Mouse (Mus musculus) heart, embryonic 11.5 days (tissue): ENCODE measurements around the gene Reep3. TPM values are rescaled to one million over a fixed set of nuclear protein-coding genes. Genes with fewer than 3 reads are reported as not detected.

Experiments used
- ATAC-seq: fragments of 200-750 bp; cut with Nextera tagmentation; replicated peaks from 2 replicates; pipeline ENCODE4 v1.8.0; 2017; ENCODE audit warnings: moderate library complexity; ENCODE audit not compliant: insufficient number of reproducible peaks, low FRiP score, low TSS enrichment
- H3K27ac ChIP-seq: fragments of 300-500 bp; sonication (generic); 2 replicates; pipeline ENCODE4 v1.5.1; 2014; ENCODE audit warnings: mild to moderate bottlenecking, low read depth, low read length
- H3K27me3 ChIP-seq: fragments of 300-500 bp; sonication (generic); 2 replicates; pipeline ENCODE4 v1.6.1; 2014; ENCODE audit warnings: mild to moderate bottlenecking, low read length, mixed read lengths; ENCODE audit not compliant: control insufficient read depth, insufficient read depth
- H3K36me3 ChIP-seq: fragments of 300-500 bp; sonication (generic); 2 replicates; pipeline ENCODE4 v1.6.1; 2014; ENCODE audit warnings: mild to moderate bottlenecking, low read length, moderate library complexity, mixed read lengths; ENCODE audit not compliant: control insufficient read depth, insufficient read depth
- H3K4me1 ChIP-seq: fragments of 300-500 bp; sonication (generic); 2 replicates; pipeline ENCODE4 v1.6.1; 2014; ENCODE audit warnings: low read length; ENCODE audit not compliant: control insufficient read depth, insufficient read depth
- H3K4me2 ChIP-seq: fragments of 300-500 bp; sonication (generic); 2 replicates; pipeline ENCODE4 v1.6.1; 2014; ENCODE audit warnings: mild to moderate bottlenecking, moderate library complexity
- H3K4me3 ChIP-seq: fragments of 300-500 bp; sonication (generic); 2 replicates; pipeline ENCODE4 v1.5.1; 2014; ENCODE audit warnings: low read depth, low read length
- H3K9ac ChIP-seq: fragments of 300-500 bp; sonication (generic); 2 replicates; pipeline ENCODE4 v1.6.1; 2014; ENCODE audit warnings: mild to moderate bottlenecking, low read depth, low read length, moderate library complexity
- H3K9me3 ChIP-seq: fragments of 300-500 bp; sonication (generic); replicated peaks from 2 replicates; pipeline ENCODE4 v1.6.1; 2016; ENCODE audit warnings: low read length; ENCODE audit not compliant: control insufficient read depth
- WGBS: fragments of 180-500 bp; shearing (Covaris S2); extraction: QIAGEN DNeasy Blood & Tissue Kit; methylation state at CpG from one replicate; pipeline ENCODE4 v1.1.7; 2014; ENCODE audit not compliant: insufficient replicate concordance; 5-methylcytosine and 5-hydroxymethylcytosine counted together
- polyA plus RNA-seq: library from polyadenylated mRNA; unstranded; fragments of >200 nt; fragmentation: Nextera tagmentation; extraction: Ambion mirVana; gene quantifications from 2 replicates; pipeline ENCODE4 v1.2.1, GENCODE M21; 2014

Gene Reep3
- polyA plus RNA-seq, 1 experiment from 2014 or later: 23.7 TPM

- no peak overlapping the region for H3K9ac ChIP-seq
- no peak for ATAC-seq
- no peaks in the 10 kb centered on the region for H3K9me3 ChIP-seq
- H3K27me3 ChIP-seq: no peaks in the 10 kb centered on the region
- no peak overlapping the region for H3K4me3 ChIP-seq
- H3K4me1 ChIP-seq: peaks cover 8% of the 10 kb centered on the region
- H3K36me3 ChIP-seq: no peaks in the 10 kb centered on the region
- H3K4me2 ChIP-seq: no peak overlapping the region
- no peak overlapping the region for H3K27ac ChIP-seq
- WGBS: 80% methylated on average over 4 of the region's 4 CpGs
Measured at GRCm38 (mm10) chr10:67017891-67018290, 78.9 kb downstream of the Reep3 start.

GRCm38 (mm10) chr10:67017315-67017714, 79.4 kb downstream of the Reep3 start:
- WGBS: 76% methylated on average over 2 of the region's 2 CpGs
- Histone ChIP-seq H3K4me3 (no peak overlapping the region), H3K9me3 (no peaks in the 10 kb centered on the region), H3K36me3 (no peaks in the 10 kb centered on the region), H3K9ac (no peak overlapping the region), H3K4me2 (no peak overlapping the region), H3K27ac (0 out of 2 replicates have a peak overlapping the region, but pooled peaks have one; percentile 15), H3K27me3 (no peaks in the 10 kb centered on the region), H3K4me1 (peaks cover 8% of the 10 kb centered on the region)
- ATAC-seq: no peak

- no peak for ATAC-seq
- Histone ChIP-seq H3K9ac (0 out of 2 replicates have a peak overlapping the region, but pooled peaks have one; percentile 10), H3K4me1 (peaks cover 8% of the 10 kb centered on the region), H3K9me3 (no peaks in the 10 kb centered on the region), H3K27ac (peak overlapping the region; percentile 35; the same call in 1 of the 2 replicates), H3K4me2 (no peak overlapping the region), H3K4me3 (no peak overlapping the region), H3K36me3 (no peaks in the 10 kb centered on the region), H3K27me3 (no peaks in the 10 kb centered on the region)
- WGBS: 48% methylated on average over 4 of the region's 4 CpGs
Measured at GRCm38 (mm10) chr10:67016615-67017278, 80.0 kb downstream of the Reep3 start.

GRCm38 (mm10) chr10:67014746-67015145, 82.0 kb downstream of the Reep3 start:
- Histone ChIP-seq H3K4me1 (peaks cover 8% of the 10 kb centered on the region), H3K9ac (no peak overlapping the region), H3K4me3 (no peak overlapping the region), H3K27ac (no peak overlapping the region), H3K4me2 (no peak overlapping the region), H3K36me3 (no peaks in the 10 kb centered on the region), H3K27me3 (no peaks in the 10 kb centered on the region), H3K9me3 (no peaks in the 10 kb centered on the region)
- no peak for ATAC-seq
- 78% methylated on average over 12 of the region's 12 CpGs for WGBS

- Histone ChIP-seq H3K4me1 (no peaks in the 10 kb centered on the region), H3K9ac (no peak overlapping the region), H3K36me3 (no peaks in the 10 kb centered on the region), H3K27ac (no peak overlapping the region), H3K4me3 (no peak overlapping the region), H3K27me3 (no peaks in the 10 kb centered on the region), H3K9me3 (no peaks in the 10 kb centered on the region), H3K4me2 (no peak overlapping the region)
- ATAC-seq: no peak
- WGBS: 84% methylated on average over 12 of the region's 12 CpGs
Measured at GRCm38 (mm10) chr10:67010521-67010920, 86.2 kb downstream of the Reep3 start.

- 6% methylated on average over 12 of the region's 12 CpGs for WGBS
- H3K9me3 ChIP-seq: no peaks in the 10 kb centered on the region
- no peaks in the 10 kb centered on the region for H3K27me3 ChIP-seq
- no peak for ATAC-seq
- H3K4me3 ChIP-seq: peak overlapping the region; percentile 38
- peak overlapping the region; percentile 98 for H3K27ac ChIP-seq
- H3K4me1 ChIP-seq: peaks cover 25% of the 10 kb centered on the region
- peak overlapping the region; percentile 75 for H3K9ac ChIP-seq
- peak overlapping the region; percentile 74 for H3K4me2 ChIP-seq
- no peaks in the 10 kb centered on the region for H3K36me3 ChIP-seq
Measured at GRCm38 (mm10) chr10:67004527-67005042, 92.2 kb downstream of the Reep3 start.

- Histone ChIP-seq H3K36me3 (no peaks in the 10 kb centered on the region), H3K9ac (peak overlapping the region; percentile 75), H3K4me2 (peak overlapping the region; percentile 74), H3K4me3 (peak overlapping the region; percentile 38), H3K27me3 (no peaks in the 10 kb centered on the region), H3K9me3 (no peaks in the 10 kb centered on the region), H3K4me1 (peaks cover 25% of the 10 kb centered on the region), H3K27ac (peak overlapping the region; percentile 98)
- under 1% methylated on average over 22 of the region's 22 CpGs for WGBS
- peak; percentile 55 for ATAC-seq
Measured at GRCm38 (mm10) chr10:67003743-67004526, 92.8 kb downstream of the Reep3 start.

- Histone ChIP-seq H3K36me3 (no peaks in the 10 kb centered on the region), H3K9me3 (no peaks in the 10 kb centered on the region), H3K4me3 (peak overlapping the region; percentile 38), H3K27ac (peak overlapping the region; percentile 98), H3K4me1 (peaks cover 25% of the 10 kb centered on the region), H3K27me3 (no peaks in the 10 kb centered on the region), H3K9ac (peak overlapping the region; percentile 75), H3K4me2 (peak overlapping the region; percentile 74)
- ATAC-seq: peak; percentile 65
- WGBS: under 1% methylated on average over 25 of the region's 25 CpGs
Measured at GRCm38 (mm10) chr10:67003009-67003742, 93.6 kb downstream of the Reep3 start.
